Mouse (Mus musculus): Measurements from ENCODE around the gene Tbc1d9b.

- no peak for TF ChIP-seq CTCF (IDR thresholded peaks at IDR 0.05; ENCODE audit: low read depth)
- no peak for TF ChIP-seq EP300 (IDR thresholded peaks at IDR 0.05; ENCODE audit: low read depth)
Observed at GRCm38 (mm10) chr11:50216724-50217366, 85.6 kb downstream of the Tbc1d9b start.

Measured in liver, postnatal 0 days (tissue).